Mouse (Mus musculus): ENCODE results near the gene BC030867. TPM values are rescaled to one million over a fixed set of nuclear protein-coding genes. Genes with fewer than 3 reads are reported as not detected.

The BC030867 gene
- total and polyA plus RNA-seq, 2 experiments = 0.38 TPM; not detected in 1

GRCm38 (mm10) chr11:102285095-102285834 lies 36.6 kb downstream of the BC030867 start:
- Histone ChIP-seq H3K27ac (replicated peaks; ENCODE audit: insufficient read depth, low read depth, low read length) (peak overlapping the region; percentile 88), H3K4me1 (ENCODE audit: control insufficient read depth, insufficient read depth, low read length) (peaks cover 3% of the 10 kb centered on the region; the same call in 1 of the 2 replicates), H3K4me3 (ENCODE audit: insufficient read depth, low read depth, low read length) (peak overlapping the region; percentile 86), H3K36me3 (ENCODE audit: control insufficient read depth, insufficient read depth, low read length) (no peaks in the 10 kb centered on the region), H3K79me2 (ENCODE audit: control insufficient read depth, insufficient read depth, low read length) (no peaks in the 10 kb centered on the region; the same call in 1 of the 2 replicates), H3K27me3 (ENCODE audit: control insufficient read depth, insufficient read depth, low read length) (no peaks in the 10 kb centered on the region), H3K9ac (ENCODE audit: low read depth, low read length) (peak overlapping the region; percentile 77)
- TF ChIP-seq POLR2A (IDR thresholded peaks at IDR 0.05; ENCODE audit: extremely low read depth, insufficient read depth, low read length) (no peak), CTCF (IDR thresholded peaks at IDR 0.05; ENCODE audit: low read depth, low read length) (no peak)
- no peak for DNase-seq (ENCODE audit: extremely low read depth, low read depth, low spot score)
- 1% methylated on average over 31 of the region's 31 CpGs for WGBS

GRCm38 (mm10) chr11:102287485-102287884 lies 38.8 kb downstream of the BC030867 start:
- H3K4me1 ChIP-seq (ENCODE audit: control insufficient read depth, insufficient read depth, low read length) = peaks cover 3% of the 10 kb centered on the region; the same call in 1 of the 2 replicates
- peaks cover 10% of the 10 kb centered on the region for H3K36me3 ChIP-seq (ENCODE audit: control insufficient read depth, insufficient read depth, low read length)
- no peaks in the 10 kb centered on the region for H3K27me3 ChIP-seq (ENCODE audit: control insufficient read depth, insufficient read depth, low read length)
- H3K9ac ChIP-seq (ENCODE audit: low read depth, low read length) = no peak overlapping the region
- no peaks in the 10 kb centered on the region; the same call in 1 of the 2 replicates for H3K79me2 ChIP-seq (ENCODE audit: control insufficient read depth, insufficient read depth, low read length)
- WGBS = 95% methylated on average over 8 of the region's 8 CpGs
- DNase-seq (ENCODE audit: extremely low read depth, low read depth, low spot score) = no peak
- no peak overlapping the region for H3K4me3 ChIP-seq (ENCODE audit: insufficient read depth, low read depth, low read length)
- H3K27ac ChIP-seq (replicated peaks; ENCODE audit: insufficient read depth, low read depth, low read length) = no peak overlapping the region
- TF ChIP-seq CTCF (IDR thresholded peaks at IDR 0.05; ENCODE audit: low read depth, low read length) (no peak), POLR2A (IDR thresholded peaks at IDR 0.05; ENCODE audit: extremely low read depth, insufficient read depth, low read length) (no peak)

GRCm38 (mm10) chr11:102288027-102288804 lies 39.5 kb downstream of the BC030867 start:
- no peak for DNase-seq (ENCODE audit: extremely low read depth, low read depth, low spot score)
- TF ChIP-seq CTCF (IDR thresholded peaks at IDR 0.05; ENCODE audit: low read depth, low read length) (no peak), POLR2A (IDR thresholded peaks at IDR 0.05; ENCODE audit: extremely low read depth, insufficient read depth, low read length) (no peak)
- H3K79me2 ChIP-seq (ENCODE audit: control insufficient read depth, insufficient read depth, low read length) = no peaks in the 10 kb centered on the region; the same call in 1 of the 2 replicates
- 84% methylated on average over 8 of the region's 8 CpGs for WGBS
- no peak overlapping the region for H3K9ac ChIP-seq (ENCODE audit: low read depth, low read length)
- peaks cover 3% of the 10 kb centered on the region; the same call in 1 of the 2 replicates for H3K4me1 ChIP-seq (ENCODE audit: control insufficient read depth, insufficient read depth, low read length)
- H3K36me3 ChIP-seq (ENCODE audit: control insufficient read depth, insufficient read depth, low read length) = peaks cover 10% of the 10 kb centered on the region
- no peak overlapping the region for H3K4me3 ChIP-seq (ENCODE audit: insufficient read depth, low read depth, low read length)
- no peak overlapping the region for H3K27ac ChIP-seq (replicated peaks; ENCODE audit: insufficient read depth, low read depth, low read length)
- H3K27me3 ChIP-seq (ENCODE audit: control insufficient read depth, insufficient read depth, low read length) = no peaks in the 10 kb centered on the region

- no peaks in the 10 kb centered on the region for H3K27me3 ChIP-seq (ENCODE audit: control insufficient read depth, insufficient read depth, low read length)
- H3K36me3 ChIP-seq (ENCODE audit: control insufficient read depth, insufficient read depth, low read length) = peaks cover 12% of the 10 kb centered on the region
- H3K27ac ChIP-seq (replicated peaks; ENCODE audit: insufficient read depth, low read depth, low read length) = no peak overlapping the region
- H3K4me3 ChIP-seq (ENCODE audit: insufficient read depth, low read depth, low read length) = no peak overlapping the region
- WGBS = 84% methylated on average over 2 of the region's 2 CpGs
- peaks cover 3% of the 10 kb centered on the region; the same call in 1 of the 2 replicates for H3K4me1 ChIP-seq (ENCODE audit: control insufficient read depth, insufficient read depth, low read length)
- H3K9ac ChIP-seq (ENCODE audit: low read depth, low read length) = no peak overlapping the region
- TF ChIP-seq CTCF (IDR thresholded peaks at IDR 0.05; ENCODE audit: low read depth, low read length) (no peak), POLR2A (IDR thresholded peaks at IDR 0.05; ENCODE audit: extremely low read depth, insufficient read depth, low read length) (no peak)
- H3K79me2 ChIP-seq (ENCODE audit: control insufficient read depth, insufficient read depth, low read length) = no peaks in the 10 kb centered on the region; the same call in 1 of the 2 replicates
- no peak for DNase-seq (ENCODE audit: extremely low read depth, low read depth, low spot score)
Measured at GRCm38 (mm10) chr11:102288913-102289312, 40.2 kb downstream of the BC030867 start.

- Histone ChIP-seq H3K4me1 (ENCODE audit: control insufficient read depth, insufficient read depth, low read length) (peaks cover 3% of the 10 kb centered on the region; the same call in 1 of the 2 replicates), H3K79me2 (ENCODE audit: control insufficient read depth, insufficient read depth, low read length) (peaks cover 4% of the 10 kb centered on the region; the same call in 1 of the 2 replicates), H3K4me3 (ENCODE audit: insufficient read depth, low read depth, low read length) (no peak overlapping the region), H3K36me3 (ENCODE audit: control insufficient read depth, insufficient read depth, low read length) (peaks cover 12% of the 10 kb centered on the region), H3K27ac (replicated peaks; ENCODE audit: insufficient read depth, low read depth, low read length) (no peak overlapping the region), H3K27me3 (ENCODE audit: control insufficient read depth, insufficient read depth, low read length) (no peaks in the 10 kb centered on the region), H3K9ac (ENCODE audit: low read depth, low read length) (no peak overlapping the region)
- 81% methylated on average over 6 of the region's 6 CpGs for WGBS
- no peak for DNase-seq (ENCODE audit: extremely low read depth, low read depth, low spot score)
- TF ChIP-seq CTCF (IDR thresholded peaks at IDR 0.05; ENCODE audit: low read depth, low read length) = no peak
- no peak for TF ChIP-seq POLR2A (IDR thresholded peaks at IDR 0.05; ENCODE audit: extremely low read depth, insufficient read depth, low read length)
Measured at GRCm38 (mm10) chr11:102289511-102290100, 40.9 kb downstream of the BC030867 start.
